Mouse (Mus musculus): ENCODE data around the gene Dnal1.
A peak's percentile ranks its signal among the peaks of the same experiment; 100 is the strongest.

The Dnal1 gene

DNA sequence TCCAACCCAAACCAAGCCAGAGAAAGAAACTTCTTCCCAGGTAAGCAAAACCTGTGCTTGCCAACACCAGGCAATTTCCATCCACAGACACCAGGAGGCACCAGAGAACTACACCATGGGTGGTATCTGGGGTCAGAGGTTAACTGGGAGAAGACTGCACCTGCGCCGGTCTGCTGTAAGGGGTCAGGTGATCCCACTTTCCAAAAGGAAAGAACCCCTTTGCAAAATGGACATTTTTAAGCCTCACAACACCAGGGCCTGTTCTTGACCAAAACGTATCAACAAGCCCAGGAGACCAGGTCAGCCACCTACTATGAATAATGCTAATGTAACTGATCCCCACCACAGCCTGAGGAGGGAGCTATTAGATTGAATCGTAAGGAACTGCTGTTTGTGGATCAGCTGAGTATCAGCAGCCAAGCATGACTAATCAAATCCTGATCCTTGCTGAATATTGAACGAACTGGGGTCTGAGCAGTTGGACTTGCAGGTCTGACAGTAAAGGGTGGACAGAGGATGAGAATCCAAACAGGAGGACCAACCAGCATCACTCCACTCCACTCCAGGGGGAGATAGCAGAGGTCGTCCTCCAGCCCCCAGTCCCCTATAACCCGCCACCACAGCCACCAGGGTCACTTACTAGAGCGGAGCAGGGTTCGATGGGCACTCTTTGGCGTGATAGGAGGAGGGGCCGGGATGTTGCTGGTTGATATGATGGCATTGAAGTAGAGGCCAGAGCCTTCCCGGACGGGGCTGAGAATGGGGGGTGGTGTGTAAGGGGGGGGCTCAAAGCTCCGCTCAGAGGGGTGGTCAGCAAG, 47.7 kb downstream of the Dnal1 start:
- peak; percentile 55 for DNase-seq (ENCODE audit: low read depth)

DNA sequence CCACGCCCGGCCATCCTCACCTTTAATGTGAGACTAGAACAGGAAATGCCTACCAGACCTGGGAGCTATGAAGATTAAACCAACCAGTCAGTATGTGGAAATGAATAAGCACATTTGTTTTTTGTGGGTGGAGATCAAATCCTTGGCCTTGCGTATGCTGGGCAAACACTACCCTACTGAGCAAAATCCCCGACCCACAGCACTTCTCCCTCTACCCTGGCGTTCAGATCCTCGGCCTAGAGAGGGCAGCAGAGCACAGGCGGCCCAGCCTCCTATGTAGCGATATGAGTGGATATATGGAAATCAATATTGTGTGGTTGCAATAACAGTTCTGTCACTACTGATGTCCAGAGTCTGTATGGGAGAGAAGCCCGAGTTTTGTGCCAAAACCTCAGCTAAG, 49.0 kb downstream of the Dnal1 start:
- no peak for DNase-seq (ENCODE audit: low read depth)

DNA sequence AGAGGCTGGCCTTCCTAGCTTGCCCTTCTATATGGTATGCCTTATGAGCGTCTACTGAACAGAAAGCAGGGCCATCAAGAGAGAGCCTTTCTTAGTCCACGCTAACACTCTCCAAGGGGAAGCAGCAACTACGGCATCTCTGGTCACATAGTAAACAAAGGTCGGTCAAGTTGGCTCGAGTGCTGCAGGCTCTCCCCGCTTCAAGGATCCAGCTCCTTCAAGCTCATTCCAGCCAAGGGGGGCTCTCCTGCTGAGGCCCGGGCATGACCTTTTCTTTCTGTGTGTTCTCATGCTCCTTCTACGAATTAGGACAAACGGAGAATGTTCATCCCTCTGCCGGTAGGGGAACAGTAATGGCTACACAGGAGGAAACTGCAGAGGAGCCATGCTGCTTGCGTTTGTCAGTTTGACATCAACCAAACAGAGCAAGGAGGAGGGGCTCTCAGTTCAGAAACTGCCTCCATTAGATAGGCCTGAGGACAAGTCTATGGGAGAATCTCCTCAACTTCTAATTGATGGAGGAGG, 49.5 kb downstream of the Dnal1 start:
- DNase-seq (ENCODE audit: low read depth) = no peak

DNA sequence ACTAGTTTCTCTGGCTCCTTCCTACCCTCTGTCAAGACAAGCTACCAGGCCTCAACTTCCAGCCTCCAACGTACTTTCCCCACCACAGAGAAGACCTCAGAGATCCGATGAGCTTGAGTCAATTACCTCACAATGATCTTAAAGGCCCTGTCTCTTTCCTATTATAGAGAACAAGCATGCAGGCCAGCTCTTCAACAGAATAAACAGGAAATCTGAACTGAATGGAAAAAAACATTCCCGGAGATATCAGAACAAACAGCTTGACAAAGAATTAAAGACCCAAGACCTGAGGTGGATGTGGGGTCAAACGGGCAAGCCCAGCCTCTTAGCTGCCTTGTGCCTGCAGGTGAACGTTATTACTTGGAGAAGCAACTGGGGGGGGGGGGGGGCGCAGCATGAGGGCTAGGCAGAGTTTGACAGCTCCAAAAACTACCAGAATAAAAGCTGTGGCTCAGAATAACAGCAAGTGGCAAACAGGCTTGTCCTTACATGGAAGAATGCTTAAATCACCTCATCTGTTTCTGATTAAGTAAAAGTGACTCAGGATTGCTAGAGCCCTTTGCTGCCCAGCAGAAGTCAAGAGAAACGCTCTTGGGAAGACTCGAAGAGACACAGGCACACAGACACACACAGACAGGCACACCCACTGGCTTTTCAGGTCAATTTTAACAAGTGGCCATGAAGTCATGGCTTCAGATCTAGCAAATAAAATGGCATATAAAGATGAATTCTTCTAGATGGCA, 51.6 kb downstream of the Dnal1 start:
- DNase-seq (ENCODE audit: low read depth) = no peak

DNA sequence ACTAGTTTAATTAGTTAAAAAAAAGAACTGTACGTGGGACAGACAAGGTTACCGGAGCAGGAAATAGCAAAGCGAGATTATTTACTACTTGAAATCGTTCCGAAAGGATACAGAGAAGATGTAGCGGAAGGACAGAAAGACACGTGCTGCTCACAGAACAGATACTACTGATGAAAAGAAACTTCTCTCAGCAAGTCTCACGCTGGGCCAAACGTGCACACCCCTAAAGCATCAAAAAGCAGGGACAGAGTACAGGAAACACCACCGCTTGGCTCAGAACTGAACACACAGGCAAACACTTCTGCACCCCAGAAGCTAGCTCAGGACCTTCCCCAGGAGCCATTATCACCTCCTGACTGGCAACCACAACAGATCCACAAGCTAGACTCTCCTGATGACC, 56.4 kb downstream of the Dnal1 start:
- DNase-seq (ENCODE audit: low read depth) = no peak

DNA sequence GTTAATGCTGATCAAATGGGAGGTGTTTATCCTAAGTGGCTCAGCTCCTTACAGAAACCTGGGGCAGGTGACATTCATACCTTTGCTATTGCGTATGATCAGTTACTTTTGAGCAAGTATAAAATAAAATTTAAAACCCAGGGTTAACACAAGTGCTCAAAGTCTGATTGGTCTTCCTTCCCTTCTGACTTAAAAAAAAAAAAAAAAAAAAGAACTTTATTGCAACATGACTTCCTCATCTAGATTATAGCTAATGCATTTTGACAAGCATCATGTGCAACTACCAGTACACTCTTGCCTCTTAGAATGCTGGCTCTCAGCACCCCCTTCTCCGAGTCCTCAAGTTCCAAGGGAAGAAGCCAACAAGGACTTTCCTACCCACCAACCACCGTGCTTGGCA, 58.0 kb downstream of the Dnal1 start:
- no peak for DNase-seq (ENCODE audit: low read depth)

DNA sequence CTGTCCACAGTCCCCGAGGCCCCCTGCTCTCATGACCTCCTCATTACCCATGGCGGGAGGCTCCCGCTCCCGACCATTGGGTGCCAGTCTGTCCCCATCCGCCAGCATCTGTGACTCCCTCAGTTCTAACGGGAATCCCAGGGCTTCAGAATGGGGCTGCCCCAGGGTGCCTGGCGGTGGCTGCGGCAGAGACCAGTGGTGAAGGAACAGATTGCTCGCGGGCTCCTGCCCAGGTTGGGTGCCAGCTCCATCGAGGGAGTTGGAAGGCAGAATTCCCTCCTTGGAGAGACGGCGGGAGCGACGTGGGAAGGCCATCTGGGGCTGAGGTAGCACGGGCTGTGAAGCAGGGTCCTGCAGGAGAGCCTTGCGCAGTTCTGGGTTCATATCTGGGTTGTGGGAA, 58.7 kb downstream of the Dnal1 start:
- DNase-seq (ENCODE audit: low read depth) = no peak

DNA sequence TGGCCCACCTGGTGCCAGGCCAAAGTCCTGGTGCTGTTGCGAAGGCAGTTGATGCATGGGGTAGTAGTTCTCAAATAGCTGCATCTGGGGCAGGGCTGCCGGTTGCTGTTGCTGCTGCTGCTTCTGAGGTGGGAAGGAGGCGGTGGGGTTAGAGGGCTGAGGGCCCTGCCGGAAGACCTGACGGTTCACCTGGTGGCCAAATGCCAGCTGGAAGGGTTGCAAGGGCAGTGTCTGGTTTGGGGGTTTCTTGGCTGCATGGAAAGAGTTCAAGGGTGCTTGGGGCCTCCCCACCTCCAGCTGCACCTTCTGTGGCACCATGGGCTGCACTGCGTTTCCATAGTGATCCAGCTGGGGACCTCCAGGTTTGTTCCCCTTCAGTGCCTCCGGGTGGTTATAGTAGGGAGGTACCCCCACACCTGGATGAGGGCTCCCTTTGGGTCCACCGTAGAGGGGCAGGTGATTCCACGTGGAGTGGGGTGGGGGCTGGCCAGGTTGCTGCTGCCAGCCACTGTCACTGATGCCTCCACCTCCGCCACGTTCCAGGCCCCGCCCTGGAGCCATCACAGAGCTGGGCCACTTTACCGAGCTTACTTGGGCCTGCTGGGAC, 59.2 kb downstream of the Dnal1 start:
- DNase-seq (ENCODE audit: low read depth) = no peak

DNA sequence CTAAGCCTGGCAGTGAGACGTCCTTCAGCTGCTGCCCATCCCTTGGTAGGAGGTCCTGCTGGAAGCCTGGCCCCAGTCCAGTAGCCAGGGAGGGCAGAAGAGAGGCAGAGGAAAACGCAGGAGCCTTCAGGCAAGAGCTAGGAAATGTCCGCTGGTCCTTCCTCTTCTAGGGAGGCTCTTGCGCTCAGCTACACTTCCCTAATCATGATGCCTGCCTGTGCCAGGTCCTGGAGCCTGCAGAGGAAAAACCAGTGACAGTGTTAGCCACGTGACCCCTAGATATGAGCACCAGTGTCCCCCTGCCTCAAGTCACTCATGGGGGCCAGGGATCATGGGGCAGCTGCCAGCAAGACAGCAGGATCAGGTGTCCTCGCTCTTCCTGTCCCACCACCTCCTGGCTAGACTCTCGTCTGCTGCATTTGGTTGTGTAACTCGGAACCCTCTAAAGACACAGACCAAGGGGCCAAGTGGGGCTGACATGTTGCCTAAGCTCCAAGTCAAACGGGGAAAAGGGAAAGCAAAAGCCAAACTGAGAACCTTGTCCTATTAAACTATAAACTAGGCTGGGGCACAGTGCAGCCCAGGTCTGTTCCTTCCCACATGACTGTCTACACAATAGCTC, 60.1 kb downstream of the Dnal1 start:
- DNase-seq (ENCODE audit: low read depth) = no peak

DNA sequence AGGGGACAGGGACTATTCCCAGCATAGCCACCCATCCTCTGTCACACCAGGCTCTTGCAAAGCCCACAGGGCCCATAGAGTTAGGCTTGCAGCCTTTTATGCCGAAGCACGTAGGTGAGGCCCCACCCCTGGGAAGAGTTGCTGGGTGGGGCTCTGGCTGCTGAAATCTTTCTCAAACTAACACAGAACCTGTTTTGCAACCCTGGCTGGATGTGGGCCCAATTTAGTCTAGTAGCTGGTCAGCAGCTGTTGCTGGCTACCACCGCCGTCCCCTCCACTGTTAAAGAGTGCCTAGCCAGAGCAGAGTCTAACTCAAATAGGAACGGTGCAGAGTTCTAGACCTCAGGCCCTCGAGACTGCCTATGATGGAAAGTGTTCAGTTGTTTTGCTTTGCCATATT, 60.7 kb downstream of the Dnal1 start:
- no peak for DNase-seq (ENCODE audit: low read depth)

DNA sequence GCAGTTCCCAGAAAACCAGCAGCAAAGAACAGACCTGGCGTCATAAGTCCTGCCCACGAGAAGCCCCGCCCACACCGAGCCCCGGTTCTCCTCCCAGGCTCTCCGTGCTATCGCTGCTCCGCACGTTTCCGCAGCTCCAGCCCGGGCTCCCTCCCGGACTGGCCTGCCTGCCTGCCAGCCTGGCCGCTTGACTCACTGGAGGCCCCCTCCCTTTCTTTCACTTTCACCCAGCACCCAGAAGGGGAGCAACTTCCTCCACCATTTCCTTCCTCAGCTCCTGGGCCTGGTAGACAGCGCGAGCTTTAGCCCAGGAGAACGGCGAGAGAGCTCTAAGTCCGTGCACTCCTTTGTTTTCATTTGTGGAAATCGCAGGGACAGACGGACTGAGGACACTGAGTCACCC, 61.5 kb downstream of the Dnal1 start:
- DNase-seq (ENCODE audit: low read depth) = peak; percentile 96

DNA sequence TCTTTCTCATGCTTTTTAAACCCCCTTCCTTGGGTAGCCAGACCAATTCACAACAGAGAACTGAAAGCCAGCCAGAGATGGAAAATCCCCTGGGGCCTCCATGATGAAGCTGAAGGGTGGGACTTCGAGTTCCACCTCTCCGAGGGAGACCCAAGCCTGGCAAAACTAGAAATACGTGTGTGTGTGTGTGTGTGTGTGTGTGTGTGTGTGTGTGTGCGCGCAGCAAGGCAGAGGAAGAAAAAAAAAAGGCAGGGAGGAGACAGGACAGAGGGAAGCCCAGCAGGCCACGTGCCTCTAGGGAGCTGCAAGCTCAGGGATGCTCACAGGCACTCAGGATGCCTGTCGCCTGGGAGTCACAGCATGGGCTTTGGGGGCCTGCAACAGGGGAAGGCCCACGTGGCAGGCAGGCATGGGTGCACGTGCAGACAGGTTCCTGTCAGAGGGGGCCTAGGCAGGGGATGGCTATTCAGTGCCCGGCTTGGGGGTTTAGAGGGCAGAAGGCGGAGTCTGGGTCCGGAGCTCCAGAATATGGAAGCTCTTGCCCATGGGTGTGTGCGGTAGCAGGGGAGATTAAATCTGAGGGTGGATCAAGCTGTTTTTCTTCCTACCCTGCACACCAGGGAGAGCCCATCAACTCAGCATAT, 62.1 kb downstream of the Dnal1 start:
- peak; percentile 37 for DNase-seq (ENCODE audit: low read depth)

DNA sequence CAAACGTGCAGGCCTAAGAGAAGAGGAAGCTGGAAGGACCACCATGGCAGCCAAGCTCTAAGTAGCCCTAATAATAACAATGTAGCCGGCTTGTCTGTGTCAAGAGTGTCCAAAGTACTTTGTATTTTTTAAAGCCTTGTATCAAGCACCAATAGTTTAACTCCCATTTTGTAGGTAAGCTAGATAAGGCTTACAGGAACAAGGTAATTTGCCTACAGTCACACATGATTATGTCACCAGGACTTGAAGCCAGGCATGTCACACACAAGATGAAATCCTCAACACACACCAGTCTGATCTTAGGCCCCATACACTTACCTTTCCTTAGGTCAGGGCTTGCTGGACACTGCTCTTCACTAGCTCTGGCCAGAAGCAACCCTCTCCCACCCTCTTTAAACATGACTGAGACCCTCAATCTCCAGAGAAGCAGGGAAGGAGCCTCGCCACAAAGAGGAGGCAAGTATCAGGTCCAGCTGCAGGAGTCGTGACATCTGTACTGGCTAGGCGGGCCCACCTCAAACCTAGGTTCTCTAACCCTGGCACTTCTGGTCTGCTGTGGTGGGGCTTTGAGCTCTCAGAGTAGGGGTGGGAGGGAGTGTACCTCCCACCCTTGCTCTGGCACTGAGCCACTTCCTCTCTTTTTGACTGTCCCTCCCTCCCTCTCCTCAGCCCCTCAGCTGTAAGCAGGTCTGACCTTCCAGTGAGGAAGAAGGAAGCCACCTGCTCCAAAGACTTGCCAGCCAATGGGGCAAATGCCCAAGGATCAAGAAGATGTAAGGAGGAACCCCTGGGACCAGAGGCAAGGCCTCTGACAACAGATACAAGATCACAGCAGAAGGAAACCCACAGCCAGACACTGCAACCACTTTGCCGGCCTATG, 63.0 kb downstream of the Dnal1 start:
- no peak for DNase-seq (ENCODE audit: low read depth)

DNA sequence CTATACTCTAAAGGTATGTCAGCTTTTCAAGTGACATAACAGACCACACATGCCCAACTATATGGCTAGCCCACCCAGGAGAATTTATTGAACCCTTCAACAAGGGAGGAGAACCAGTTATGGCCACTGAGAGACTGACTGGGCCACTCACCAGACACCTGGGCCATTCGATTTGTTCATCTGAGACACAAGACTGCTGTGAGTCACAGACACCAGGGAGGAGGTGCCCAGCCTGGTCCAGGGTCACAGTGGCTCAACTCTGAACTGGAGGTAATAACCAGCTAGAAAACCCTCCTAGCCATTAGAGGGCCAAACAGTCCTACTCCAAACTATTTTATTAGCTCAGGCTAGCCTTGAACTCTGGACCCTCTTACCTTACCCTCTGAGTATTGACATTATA, 63.9 kb downstream of the Dnal1 start:
- no peak for DNase-seq (ENCODE audit: low read depth)

DNA sequence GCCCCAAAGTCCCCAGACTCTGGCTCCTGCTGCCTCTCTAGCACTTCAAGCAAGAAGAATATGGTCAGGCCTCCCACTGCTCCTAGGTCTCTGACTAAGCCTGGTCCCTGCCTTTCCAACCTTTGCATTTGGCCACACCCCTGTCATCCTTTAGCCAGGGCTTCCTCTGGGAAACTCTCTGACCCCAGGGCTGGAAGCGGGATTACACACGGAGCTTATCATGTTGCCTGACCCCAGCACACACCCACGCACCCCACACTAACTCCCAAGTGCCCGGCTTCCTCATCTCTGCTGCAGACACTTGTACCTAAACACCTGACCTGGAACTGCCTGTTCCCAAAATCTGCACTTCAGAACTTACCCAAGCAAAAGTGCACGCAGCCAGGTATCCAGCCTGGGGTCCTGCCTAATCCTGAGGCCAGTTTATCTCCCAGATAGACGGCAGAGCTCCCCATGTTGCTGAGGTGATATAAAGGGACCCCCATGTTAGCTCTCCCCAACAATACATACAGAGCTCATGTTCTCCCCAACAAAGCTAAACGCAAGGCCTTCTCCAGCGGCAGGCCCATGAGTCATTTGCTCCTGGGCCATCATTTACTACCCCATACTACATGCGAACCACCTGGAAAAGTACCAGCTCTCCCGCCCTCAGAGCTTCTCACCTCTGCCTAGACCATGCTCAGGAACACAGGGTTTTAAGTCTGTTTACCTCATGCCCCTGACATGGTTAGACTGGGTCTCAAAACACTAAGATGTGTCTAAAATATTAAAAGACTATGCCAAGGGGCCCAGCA, 64.7 kb downstream of the Dnal1 start:
- no peak for DNase-seq (ENCODE audit: low read depth)

DNA sequence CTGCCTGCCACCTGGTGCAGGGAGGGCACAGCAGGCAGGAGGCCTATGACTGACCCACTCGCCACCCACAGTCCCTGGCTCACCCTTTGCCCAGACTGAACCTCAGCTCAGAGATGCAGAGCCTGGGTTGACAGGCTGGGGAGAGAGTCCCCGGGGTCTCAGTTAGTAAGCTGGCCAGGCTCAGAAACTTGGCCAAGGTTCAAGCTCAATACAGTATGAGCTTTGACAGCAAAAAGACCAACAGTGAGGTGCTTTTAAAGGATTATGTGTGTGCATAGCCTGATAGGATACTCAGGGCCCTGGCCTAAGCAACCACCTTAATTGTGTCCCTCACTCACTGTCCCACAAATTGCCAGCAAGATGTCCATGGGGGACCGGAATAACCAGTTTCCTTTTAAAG, 65.9 kb downstream of the Dnal1 start:
- DNase-seq (ENCODE audit: low read depth) = no peak

DNA sequence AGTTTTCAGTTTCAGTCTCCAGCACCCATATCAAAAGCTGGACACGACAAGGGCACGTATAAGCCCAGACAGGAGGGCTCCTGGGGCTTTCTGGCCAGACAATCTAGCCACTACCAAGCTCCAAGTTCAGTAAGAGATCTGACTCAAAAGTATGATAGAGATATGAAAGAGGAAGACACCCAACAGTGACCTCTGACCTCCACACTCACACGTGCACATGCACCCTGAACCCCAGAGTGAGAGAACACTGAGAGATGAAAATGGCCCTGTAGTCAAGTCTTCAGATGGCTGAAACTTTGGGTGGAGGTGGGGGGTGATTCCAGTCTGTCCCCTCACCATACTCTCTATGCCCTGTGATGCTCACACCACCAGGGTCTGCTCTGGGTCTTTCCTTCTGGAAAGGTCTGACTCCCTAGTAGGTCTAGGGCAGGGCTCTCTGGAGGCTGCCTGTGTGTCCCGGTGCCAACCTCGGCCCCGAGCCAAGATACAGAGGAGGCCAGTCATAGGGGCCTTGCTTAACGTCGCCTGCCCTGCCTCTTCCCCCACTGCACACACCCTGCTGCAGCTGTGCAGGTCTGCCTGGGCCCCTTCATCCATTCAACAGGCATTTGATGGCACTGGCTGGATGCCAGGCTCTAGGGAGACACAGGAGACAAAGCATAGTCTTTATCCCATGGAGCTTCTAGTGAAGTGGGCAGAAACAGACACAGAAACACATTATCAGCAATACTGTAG, 66.7 kb downstream of the Dnal1 start:
- no peak for DNase-seq (ENCODE audit: low read depth)

DNA sequence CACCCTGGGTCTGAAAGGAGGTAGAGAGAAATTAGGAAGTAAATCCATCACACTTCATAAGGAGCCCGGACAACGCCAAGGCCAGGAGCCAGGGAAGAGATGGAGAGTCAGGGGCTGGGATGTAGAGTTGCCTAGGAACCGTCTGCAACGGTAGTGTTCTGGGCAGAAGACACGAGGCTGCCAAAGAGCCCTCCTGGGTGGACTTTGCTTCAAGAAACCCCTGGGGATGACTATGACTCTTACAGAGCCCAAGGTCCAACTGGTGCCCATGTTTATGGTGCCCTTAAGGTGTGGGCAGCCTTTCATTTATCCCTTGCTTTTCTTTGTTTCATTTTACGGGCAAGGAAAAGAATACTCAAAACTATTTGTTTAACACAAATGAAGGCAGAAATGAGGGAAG, 67.8 kb downstream of the Dnal1 start:
- no peak for DNase-seq (ENCODE audit: low read depth)

DNA sequence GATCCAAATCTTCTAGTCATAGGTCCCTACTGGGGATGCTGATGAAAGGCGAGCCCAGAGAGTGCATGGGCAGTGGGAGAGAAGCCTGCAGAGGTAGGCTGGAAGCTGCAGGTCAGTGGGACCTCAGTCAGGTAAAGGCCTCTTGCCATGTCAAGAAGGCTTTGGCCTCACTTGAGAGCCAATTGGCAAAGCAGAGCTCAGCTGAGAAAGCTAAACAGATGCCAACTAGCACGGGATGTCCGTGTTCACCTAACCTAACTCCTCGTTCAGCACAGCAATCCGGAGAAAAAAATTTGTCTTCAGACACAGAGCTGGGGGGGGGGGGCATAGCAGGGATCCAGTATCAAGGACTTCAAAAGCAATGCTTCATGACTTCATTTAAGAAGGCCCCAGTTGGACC, 70.8 kb downstream of the Dnal1 start:
- no peak for DNase-seq (ENCODE audit: low read depth)
